Mouse (Mus musculus): Measurements from ENCODE around the gene Zswim7.

DNA sequence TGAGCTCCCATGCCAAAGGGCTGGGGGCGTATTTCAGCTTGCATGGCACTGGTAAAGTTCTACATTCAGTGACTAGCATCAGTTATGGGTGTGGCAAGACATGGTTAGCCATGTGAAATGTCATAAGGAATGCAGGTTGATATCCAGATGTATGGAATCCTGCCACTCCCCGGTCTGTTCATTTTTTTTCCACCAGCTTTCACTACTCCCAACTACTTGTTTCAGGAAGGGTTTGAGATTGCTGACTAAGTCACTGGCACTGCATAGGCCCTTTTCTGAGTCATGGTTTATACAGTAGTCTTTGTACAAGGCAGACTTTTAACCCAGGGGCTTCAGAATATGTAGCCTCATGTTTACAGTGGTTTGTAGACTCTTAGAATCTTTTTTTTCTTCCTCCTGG is 28.1 kb upstream of the Zswim7 start:
- no peak for TF ChIP-seq CTCF (IDR thresholded peaks at IDR 0.05; ENCODE audit: low read depth, low read length)
- no peak for TF ChIP-seq POLR2AphosphoS5 (IDR thresholded peaks at IDR 0.05; ENCODE audit: insufficient replicate concordance, low read depth, low read length)

All from G1E (cell line).